Mouse (Mus musculus) intestine, embryonic 14.5 days (tissue): ENCODE measurements around the gene Car14. TPM values are rescaled to one million over a fixed set of nuclear protein-coding genes. Genes with fewer than 3 reads are reported as not detected.

Experiments
- ATAC-seq: fragments of 200-750 bp; cut with Nextera tagmentation; replicated peaks from 2 replicates; pipeline ENCODE4 v1.8.0; 2017; ENCODE audit warnings: low read depth, moderate number of reproducible peaks, moderate TSS enrichment, moderate library complexity; ENCODE audit not compliant: low FRiP score, low TSS enrichment
- DNase-seq: peaks from one replicate; pipeline ENCODE4 v3.0.0-alpha.2; 2018; ENCODE audit warnings: low spot score
- H3K27ac ChIP-seq: fragments of 300-500 bp; sonication (generic); 2 replicates; pipeline ENCODE4 v1.5.1; 2014; ENCODE audit warnings: low read depth, mild to moderate bottlenecking, control low read depth
- H3K27me3 ChIP-seq: fragments of 300-500 bp; sonication (generic); replicated peaks from 2 replicates; pipeline ENCODE4 v1.6.1; 2014; ENCODE audit warnings: low read length, control low read depth; ENCODE audit not compliant: control insufficient read depth, insufficient read depth
- H3K36me3 ChIP-seq: fragments of 300-500 bp; sonication (generic); 2 replicates; pipeline ENCODE4 v1.6.1; 2014; ENCODE audit warnings: low read length, control low read depth; ENCODE audit not compliant: control insufficient read depth, insufficient read depth
- H3K4me1 ChIP-seq: fragments of 300-500 bp; sonication (generic); replicated peaks from 2 replicates; pipeline ENCODE4 v1.6.1; 2014; ENCODE audit warnings: low read length, control low read depth, mixed read lengths; ENCODE audit not compliant: control insufficient read depth, insufficient read depth
- H3K4me2 ChIP-seq: fragments of 300-500 bp; sonication (generic); 2 replicates; pipeline ENCODE4 v1.6.1; 2014; ENCODE audit warnings: low read length
- H3K4me3 ChIP-seq: fragments of 300-500 bp; sonication (generic); 2 replicates; pipeline ENCODE4 v1.5.1; 2014; ENCODE audit warnings: low read depth, low read length, control low read depth, mixed read lengths
- H3K9ac ChIP-seq: fragments of 300-500 bp; sonication (generic); 2 replicates; pipeline ENCODE4 v1.6.1; 2014; ENCODE audit warnings: mild to moderate bottlenecking, low read length
- H3K9me3 ChIP-seq: fragments of 300-500 bp; sonication (generic); 2 replicates; pipeline ENCODE4 v1.6.1; 2016; ENCODE audit warnings: low read length, control low read depth; ENCODE audit not compliant: control insufficient read depth
- WGBS: fragments of 180-500 bp; shearing (Covaris S2); extraction: QIAGEN DNeasy Blood & Tissue Kit; methylation state at CpG from one replicate; pipeline ENCODE4 v1.1.7; 2014; 5-methylcytosine and 5-hydroxymethylcytosine counted together
- polyA plus RNA-seq: library from polyadenylated mRNA; unstranded; fragments of >200 nt; fragmentation: Nextera tagmentation; extraction: Ambion mirVana; gene quantifications from 2 replicates; pipeline ENCODE4 v1.2.1, GENCODE M21; 2014

Gene Car14
- polyA plus RNA-seq, 1 experiment from 2014 or later = 4.3 TPM

DNA sequence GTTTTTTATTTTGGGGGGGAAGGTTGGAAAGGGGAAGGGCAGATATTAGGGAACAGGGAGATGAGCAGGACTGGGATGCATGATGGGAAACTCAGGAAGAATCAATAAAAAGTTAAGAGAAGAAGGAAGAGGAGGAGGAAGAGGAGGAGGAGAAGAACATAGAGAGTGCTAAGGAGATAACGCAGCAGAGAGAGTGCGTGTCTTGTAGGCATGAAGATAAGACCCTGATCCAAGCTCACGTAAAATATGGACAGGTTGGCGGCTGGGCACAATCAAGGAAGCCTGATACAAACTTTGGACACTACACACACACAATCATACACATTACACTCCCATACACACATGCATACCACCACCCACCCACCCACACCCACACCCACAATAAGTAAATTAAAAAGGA lies 10.2 kb upstream of the Car14 start:
- no peak for DNase-seq
- Histone ChIP-seq H3K4me1 (no peaks in the 10 kb centered on the region), H3K4me2 (no peak overlapping the region), H3K27me3 (no peaks in the 10 kb centered on the region), H3K9ac (no peak overlapping the region), H3K9me3 (no peaks in the 10 kb centered on the region), H3K36me3 (no peaks in the 10 kb centered on the region), H3K4me3 (no peak overlapping the region), H3K27ac (no peak overlapping the region)
- WGBS = 89% methylated on average over 4 of the region's 4 CpGs
- ATAC-seq = no peak

DNA sequence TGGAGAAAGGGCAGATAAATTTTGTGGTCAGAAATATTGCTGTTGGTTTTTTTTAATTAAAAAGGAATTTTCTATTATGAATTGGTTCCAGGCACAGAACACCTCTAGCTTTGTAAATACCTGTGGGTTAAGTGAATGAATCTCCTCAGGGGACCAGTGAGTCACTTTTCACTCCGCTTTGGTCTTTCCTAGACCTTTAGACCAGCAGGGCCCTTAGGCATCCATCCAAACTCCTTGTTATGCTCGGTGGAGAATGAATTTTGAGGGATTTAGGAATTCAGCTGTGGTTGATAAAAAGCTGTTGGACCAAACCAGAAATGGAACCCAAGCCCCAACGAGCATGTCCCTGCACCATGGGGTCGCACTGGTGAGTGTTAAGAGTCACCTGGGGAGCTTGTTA lies 3.1 kb upstream of the Car14 start:
- H3K4me2 ChIP-seq = no peak overlapping the region
- H3K4me3 ChIP-seq = no peak overlapping the region
- H3K9ac ChIP-seq = no peak overlapping the region
- H3K27ac ChIP-seq = no peak overlapping the region
- WGBS = 61% methylated on average over 4 of the region's 4 CpGs
- DNase-seq (no peak), ATAC-seq (no peak)
- H3K4me1 ChIP-seq = peaks cover 22% of the 10 kb centered on the region
- H3K27me3 ChIP-seq = no peaks in the 10 kb centered on the region
- H3K9me3 ChIP-seq = no peaks in the 10 kb centered on the region
- no peaks in the 10 kb centered on the region for H3K36me3 ChIP-seq

DNA sequence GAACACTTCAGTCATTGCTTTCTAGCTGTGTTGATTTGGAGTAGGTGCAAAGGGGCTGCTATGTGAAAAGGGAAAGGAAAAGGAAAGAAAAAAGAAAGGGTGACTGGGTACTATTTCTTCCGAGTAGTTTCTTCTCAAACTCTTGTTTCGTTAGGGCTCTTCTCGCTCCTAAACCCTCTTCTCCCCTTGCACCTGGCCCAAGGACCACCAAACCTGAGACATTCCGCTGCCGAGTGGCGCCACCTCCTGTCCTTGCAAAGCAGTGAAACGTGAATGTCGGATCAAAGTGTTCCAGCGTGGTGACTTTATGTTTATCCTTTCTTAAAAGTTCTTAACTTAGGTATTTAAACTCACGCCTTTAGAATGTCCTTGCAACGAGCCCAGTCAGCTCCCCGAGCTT lies 2.4 kb upstream of the Car14 start:
- Histone ChIP-seq H3K4me3 (peak overlapping the region; percentile 13; the same call in 1 of the 2 replicates), H3K9ac (no peak overlapping the region), H3K4me2 (peak overlapping the region; percentile 78), H3K27ac (no peak overlapping the region), H3K36me3 (no peaks in the 10 kb centered on the region), H3K9me3 (no peaks in the 10 kb centered on the region), H3K4me1 (peaks cover 22% of the 10 kb centered on the region), H3K27me3 (no peaks in the 10 kb centered on the region)
- under 1% methylated on average over 12 of the region's 12 CpGs for WGBS
- ATAC-seq (no peak), DNase-seq (peak; percentile 77)

DNA sequence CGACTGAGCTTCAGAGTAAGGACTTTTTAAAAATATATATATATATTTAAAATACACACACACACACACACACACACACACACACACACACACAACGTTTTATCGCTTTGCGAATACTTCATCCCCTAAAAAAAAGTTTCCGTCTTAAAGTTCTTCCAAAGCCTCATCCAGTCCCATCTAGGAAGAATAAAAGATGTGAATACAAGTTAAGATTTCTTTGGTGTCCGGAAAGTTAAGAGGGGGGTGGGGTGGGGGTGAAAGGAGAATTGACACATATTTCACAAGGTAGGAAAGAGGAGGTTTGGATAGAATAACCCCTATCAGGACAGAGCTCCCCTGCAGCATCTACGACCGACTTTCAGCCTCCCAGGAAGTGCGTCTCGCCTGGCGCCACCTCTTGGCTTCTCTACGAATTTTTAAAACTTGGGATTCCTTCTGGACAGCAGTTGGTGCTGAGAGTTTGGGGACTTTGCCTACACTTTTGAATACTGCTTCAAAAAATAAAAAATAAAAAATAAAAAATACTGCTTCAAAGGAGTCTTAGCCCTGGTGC lies 1.5 kb upstream of the Car14 start:
- H3K27ac ChIP-seq = no peak overlapping the region
- no peak overlapping the region for H3K9ac ChIP-seq
- no peaks in the 10 kb centered on the region for H3K9me3 ChIP-seq
- H3K36me3 ChIP-seq = no peaks in the 10 kb centered on the region
- H3K4me1 ChIP-seq = peaks cover 22% of the 10 kb centered on the region
- DNase-seq = peak; percentile 82
- no peaks in the 10 kb centered on the region for H3K27me3 ChIP-seq
- H3K4me2 ChIP-seq = peak overlapping the region; percentile 78
- under 1% methylated on average over 12 of the region's 12 CpGs for WGBS
- H3K4me3 ChIP-seq = peak overlapping the region; percentile 36
- ATAC-seq = peak; percentile 33; the same call in 1 of the 2 replicates

DNA sequence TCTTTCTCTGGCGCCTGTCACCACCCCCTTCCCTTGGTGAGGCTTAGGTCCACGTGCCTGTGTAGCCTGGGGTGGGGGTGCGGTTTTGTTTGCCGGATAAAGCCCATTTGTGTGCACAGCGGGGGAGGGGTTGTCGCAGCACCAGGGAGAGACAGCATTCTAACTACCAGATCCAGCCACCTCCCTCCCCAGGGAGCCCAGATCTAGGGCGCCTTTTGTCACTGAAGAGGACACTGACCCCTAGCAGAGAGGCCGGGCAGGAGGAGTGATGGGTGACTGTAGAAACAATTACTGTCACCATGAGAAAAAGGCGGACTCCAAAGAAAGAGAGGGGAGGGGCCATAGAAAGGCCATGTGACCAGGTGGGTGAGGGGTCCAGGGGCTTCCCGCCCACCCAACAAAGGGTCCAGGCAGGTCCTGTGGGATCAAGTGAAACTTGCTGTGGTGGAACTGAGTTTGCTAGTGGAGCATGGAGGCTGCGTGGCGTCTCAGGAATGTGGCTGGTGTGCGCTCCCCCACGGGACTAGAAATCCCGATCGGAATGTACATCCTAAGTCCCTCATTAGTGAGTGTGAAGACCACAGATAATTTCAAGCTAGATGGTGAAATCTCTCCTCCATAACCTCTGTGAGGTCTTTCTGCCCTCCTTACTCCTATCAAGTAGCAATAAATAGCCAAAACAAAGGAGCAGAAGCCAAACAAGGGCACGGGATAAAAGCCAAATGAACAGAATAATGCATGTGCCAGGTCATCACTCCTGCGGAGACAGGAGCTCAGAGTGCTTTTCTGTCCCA lies 852 bp upstream of the Car14 start:
- Histone ChIP-seq H3K27me3 (no peaks in the 10 kb centered on the region), H3K9me3 (no peaks in the 10 kb centered on the region), H3K36me3 (no peaks in the 10 kb centered on the region), H3K27ac (no peak overlapping the region), H3K4me2 (peak overlapping the region; percentile 78), H3K9ac (peak overlapping the region; percentile 14; the same call in 1 of the 2 replicates), H3K4me3 (peak overlapping the region; percentile 36), H3K4me1 (peaks cover 22% of the 10 kb centered on the region)
- ATAC-seq (peak; percentile 53), DNase-seq (peak; percentile 69)
- under 1% methylated on average over 18 of the region's 18 CpGs for WGBS

DNA sequence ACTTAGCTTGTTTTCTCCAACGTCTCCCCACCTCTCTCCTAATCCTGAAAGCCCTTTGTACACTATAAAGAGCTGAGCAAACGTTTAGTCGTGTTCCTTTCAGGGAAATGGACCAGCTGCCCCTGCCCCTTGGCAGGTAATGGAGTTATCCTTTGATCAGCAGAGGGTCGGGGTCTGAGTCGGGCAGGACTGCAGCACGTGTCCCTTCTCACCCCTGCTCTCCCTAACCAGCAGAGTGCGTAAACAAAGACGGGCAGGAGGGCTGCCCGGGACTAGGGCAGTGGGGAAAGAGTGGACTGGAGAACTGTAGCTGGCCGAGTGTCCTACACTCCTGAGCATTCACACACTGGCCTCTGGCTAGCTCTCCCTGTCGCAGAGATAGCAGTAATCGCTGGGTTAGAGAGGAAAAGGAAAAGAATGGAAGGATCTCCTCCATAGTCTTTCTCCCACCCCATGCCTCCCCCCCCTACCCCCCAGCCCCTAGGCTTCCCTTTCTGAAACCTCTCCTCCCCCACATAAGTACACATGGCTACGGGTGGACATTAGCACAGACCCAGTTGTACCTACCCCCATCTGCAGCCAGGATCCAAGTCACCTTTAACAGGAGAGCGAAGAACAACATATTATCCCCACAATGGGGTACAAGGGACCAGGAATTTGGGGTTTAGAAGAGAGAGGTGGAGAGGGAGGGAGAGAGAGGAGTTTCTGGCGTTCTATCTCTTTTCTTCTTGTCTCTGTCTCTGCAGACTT lies 563 bp downstream of the Car14 start:
- peak overlapping the region; percentile 26 for H3K9ac ChIP-seq
- ATAC-seq = no peak
- peaks cover 22% of the 10 kb centered on the region for H3K4me1 ChIP-seq
- 4% methylated on average over 15 of the region's 15 CpGs for WGBS
- no peaks in the 10 kb centered on the region for H3K9me3 ChIP-seq
- H3K4me2 ChIP-seq = peak overlapping the region; percentile 78
- H3K36me3 ChIP-seq = no peaks in the 10 kb centered on the region
- no peaks in the 10 kb centered on the region for H3K27me3 ChIP-seq
- H3K4me3 ChIP-seq = peak overlapping the region; percentile 36; the same call in 1 of the 2 replicates
- no peak for DNase-seq
- no peak overlapping the region for H3K27ac ChIP-seq

DNA sequence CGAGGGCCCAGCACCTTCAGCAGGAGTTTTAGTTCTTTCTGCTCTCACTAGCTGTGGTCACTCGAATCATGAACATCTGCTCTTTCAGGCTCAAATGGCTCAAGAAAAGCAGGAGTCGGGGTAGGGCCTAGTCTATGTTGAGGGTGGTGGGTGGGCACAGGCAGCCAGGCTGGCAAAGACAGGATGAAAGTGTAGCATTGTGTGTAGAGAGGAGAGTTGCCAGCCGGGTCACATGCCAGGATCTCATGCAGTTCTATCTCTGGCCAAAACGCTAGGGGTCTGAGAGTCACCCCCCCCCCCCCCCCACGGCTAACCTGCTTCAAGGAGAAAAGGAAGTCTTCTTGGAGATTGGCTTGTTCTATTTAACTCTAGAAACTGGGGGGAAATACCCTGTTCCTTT lies 1.8 kb downstream of the Car14 start:
- Histone ChIP-seq H3K27ac (no peak overlapping the region), H3K4me1 (peaks cover 22% of the 10 kb centered on the region), H3K9me3 (no peaks in the 10 kb centered on the region), H3K27me3 (no peaks in the 10 kb centered on the region), H3K36me3 (peaks cover 7% of the 10 kb centered on the region; the same call in 1 of the 2 replicates), H3K4me3 (no peak overlapping the region), H3K9ac (no peak overlapping the region), H3K4me2 (no peak overlapping the region)
- WGBS = 37% methylated on average over 6 of the region's 6 CpGs
- DNase-seq = no peak
- no peak for ATAC-seq

DNA sequence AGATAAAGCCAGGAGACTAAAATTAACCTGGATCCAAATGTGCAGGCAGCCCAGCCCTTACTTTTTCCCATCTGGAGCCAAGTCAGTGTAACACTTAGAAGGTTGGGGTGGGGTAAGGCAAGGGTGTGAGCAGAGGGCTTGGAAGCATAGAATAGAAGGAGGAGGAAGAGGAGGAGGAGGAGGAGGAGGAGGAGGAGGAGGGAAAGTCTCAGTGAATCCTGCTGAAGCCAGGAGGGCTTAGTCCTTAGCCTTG lies 2.2 kb downstream of the Car14 start:
- Histone ChIP-seq H3K4me3 (no peak overlapping the region), H3K27me3 (no peaks in the 10 kb centered on the region), H3K9ac (no peak overlapping the region), H3K9me3 (no peaks in the 10 kb centered on the region), H3K27ac (no peak overlapping the region), H3K4me1 (peaks cover 22% of the 10 kb centered on the region), H3K36me3 (peaks cover 10% of the 10 kb centered on the region; the same call in 1 of the 2 replicates), H3K4me2 (no peak overlapping the region)
- no peak for DNase-seq
- ATAC-seq = no peak
